Mouse (Mus musculus): ENCODE measurements at regions not wholly inside any gene's neighbourhood (a gene's known extent, or its start where the extent isn't known, plus 50 kb on each side); places are given as distances from the start of the nearest gene placed in this dataset.

GRCm38 (mm10) chr2:78059801-78060416, 113.7 kb upstream of the Cwc22 start:
- no peaks in the 10 kb centered on the region for H3K27me3 ChIP-seq (ENCODE audit: insufficient read depth, poor library complexity, severe bottlenecking)
- no peaks in the 10 kb centered on the region for H3K9me3 ChIP-seq
- no peak for DNase-seq (ENCODE audit: low spot score)
- H3K27ac ChIP-seq, result no peak overlapping the region
- 67% methylated on average over 10 of the region's 10 CpGs for WGBS
- no peaks in the 10 kb centered on the region for H3K36me3 ChIP-seq
- no peak overlapping the region for H3K4me3 ChIP-seq
- H3K4me1 ChIP-seq, result no peaks in the 10 kb centered on the region

GRCm38 (mm10) chr2:78058988-78059387, 112.8 kb upstream of the Cwc22 start:
- Histone ChIP-seq H3K9me3 (no peaks in the 10 kb centered on the region), H3K4me3 (no peak overlapping the region), H3K4me1 (no peaks in the 10 kb centered on the region), H3K27me3 (ENCODE audit: insufficient read depth, poor library complexity, severe bottlenecking) (no peaks in the 10 kb centered on the region), H3K36me3 (no peaks in the 10 kb centered on the region), H3K27ac (no peak overlapping the region)
- no peak for DNase-seq (ENCODE audit: low spot score)
- 71% methylated on average over 2 of the region's 2 CpGs for WGBS

- H3K36me3 ChIP-seq, result no peaks in the 10 kb centered on the region
- H3K4me1 ChIP-seq, result peaks cover 3% of the 10 kb centered on the region; the same call in 1 of the 2 replicates
- H3K27me3 ChIP-seq (ENCODE audit: insufficient read depth, poor library complexity, severe bottlenecking), result no peaks in the 10 kb centered on the region
- no peaks in the 10 kb centered on the region for H3K9me3 ChIP-seq
- no peak overlapping the region for H3K27ac ChIP-seq
- no peak for DNase-seq (ENCODE audit: low spot score)
- no peak overlapping the region for H3K4me3 ChIP-seq
- WGBS, result 62% methylated on average over 3 of the region's 3 CpGs
Observed at GRCm38 (mm10) chr2:78053910-78054309, 107.7 kb upstream of the Cwc22 start.

- Histone ChIP-seq H3K9me3 (no peaks in the 10 kb centered on the region), H3K27me3 (ENCODE audit: insufficient read depth, poor library complexity, severe bottlenecking) (no peaks in the 10 kb centered on the region), H3K36me3 (no peaks in the 10 kb centered on the region), H3K4me3 (no peak overlapping the region), H3K4me1 (peaks cover 6% of the 10 kb centered on the region; the same call in 1 of the 2 replicates), H3K27ac (no peak overlapping the region)
- DNase-seq (ENCODE audit: low spot score), result no peak
- 90% methylated on average over 7 of the region's 7 CpGs for WGBS
Observed at GRCm38 (mm10) chr2:78050542-78050941, 104.4 kb upstream of the Cwc22 start.

- Histone ChIP-seq H3K27me3 (ENCODE audit: insufficient read depth, poor library complexity, severe bottlenecking) (no peaks in the 10 kb centered on the region), H3K4me3 (peak overlapping the region; percentile 45), H3K9me3 (no peaks in the 10 kb centered on the region), H3K27ac (0 out of 2 replicates have a peak overlapping the region, but pooled peaks have one; percentile 10), H3K36me3 (no peaks in the 10 kb centered on the region), H3K4me1 (peaks cover 6% of the 10 kb centered on the region; the same call in 1 of the 2 replicates)
- DNase-seq (ENCODE audit: low spot score), result peak; percentile 87
- 20% methylated on average over 8 of the region's 8 CpGs for WGBS
Observed at GRCm38 (mm10) chr2:78049248-78049874, 103.2 kb upstream of the Cwc22 start.

GRCm38 (mm10) chr2:78048706-78049055, 102.5 kb upstream of the Cwc22 start:
- Histone ChIP-seq H3K4me1 (peaks cover 6% of the 10 kb centered on the region; the same call in 1 of the 2 replicates), H3K27ac (0 out of 2 replicates have a peak overlapping the region, but pooled peaks have one; percentile 10), H3K4me3 (peak overlapping the region; percentile 45; the same call in 1 of the 2 replicates), H3K27me3 (ENCODE audit: insufficient read depth, poor library complexity, severe bottlenecking) (no peaks in the 10 kb centered on the region), H3K9me3 (no peaks in the 10 kb centered on the region), H3K36me3 (no peaks in the 10 kb centered on the region)
- DNase-seq (ENCODE audit: low spot score), result no peak
- WGBS, result 58% methylated on average over 6 of the region's 6 CpGs

GRCm38 (mm10) chr2:78048030-78048705, 102.0 kb upstream of the Cwc22 start:
- Histone ChIP-seq H3K27ac (no peak overlapping the region), H3K4me1 (peaks cover 6% of the 10 kb centered on the region; the same call in 1 of the 2 replicates), H3K9me3 (no peaks in the 10 kb centered on the region), H3K36me3 (no peaks in the 10 kb centered on the region), H3K4me3 (no peak overlapping the region), H3K27me3 (ENCODE audit: insufficient read depth, poor library complexity, severe bottlenecking) (no peaks in the 10 kb centered on the region)
- WGBS, result 46% methylated on average over 11 of the region's 11 CpGs
- DNase-seq (ENCODE audit: low spot score), result no peak

- H3K36me3 ChIP-seq, result no peaks in the 10 kb centered on the region
- 75% methylated on average over 2 of the region's 2 CpGs for WGBS
- H3K4me1 ChIP-seq, result no peaks in the 10 kb centered on the region
- H3K4me3 ChIP-seq, result no peak overlapping the region
- H3K9me3 ChIP-seq, result no peaks in the 10 kb centered on the region
- no peaks in the 10 kb centered on the region for H3K27me3 ChIP-seq (ENCODE audit: insufficient read depth, poor library complexity, severe bottlenecking)
- H3K27ac ChIP-seq, result no peak overlapping the region
- DNase-seq (ENCODE audit: low spot score), result no peak
Observed at GRCm38 (mm10) chr2:78027319-78027718, 81.1 kb upstream of the Cwc22 start.

- Histone ChIP-seq H3K4me1 (no peaks in the 10 kb centered on the region), H3K36me3 (no peaks in the 10 kb centered on the region), H3K4me3 (no peak overlapping the region), H3K27me3 (ENCODE audit: insufficient read depth, poor library complexity, severe bottlenecking) (no peaks in the 10 kb centered on the region), H3K9me3 (no peaks in the 10 kb centered on the region), H3K27ac (no peak overlapping the region)
- no peak for DNase-seq (ENCODE audit: low spot score)
- 42% methylated on average over 6 of the region's 6 CpGs for WGBS
Observed at GRCm38 (mm10) chr2:78026808-78027207, 80.6 kb upstream of the Cwc22 start.

GRCm38 (mm10) chr2:78025651-78026435, 79.7 kb upstream of the Cwc22 start:
- WGBS, result 59% methylated on average over 16 of the region's 16 CpGs
- H3K27me3 ChIP-seq (ENCODE audit: insufficient read depth, poor library complexity, severe bottlenecking), result no peaks in the 10 kb centered on the region
- no peak overlapping the region for H3K4me3 ChIP-seq
- no peak for DNase-seq (ENCODE audit: low spot score)
- no peak overlapping the region for H3K27ac ChIP-seq
- no peaks in the 10 kb centered on the region for H3K36me3 ChIP-seq
- H3K4me1 ChIP-seq, result no peaks in the 10 kb centered on the region
- no peaks in the 10 kb centered on the region for H3K9me3 ChIP-seq

GRCm38 (mm10) chr2:78024981-78025565, 78.9 kb upstream of the Cwc22 start:
- Histone ChIP-seq H3K4me3 (no peak overlapping the region), H3K4me1 (no peaks in the 10 kb centered on the region), H3K27ac (no peak overlapping the region), H3K27me3 (ENCODE audit: insufficient read depth, poor library complexity, severe bottlenecking) (no peaks in the 10 kb centered on the region), H3K36me3 (no peaks in the 10 kb centered on the region), H3K9me3 (no peaks in the 10 kb centered on the region)
- DNase-seq (ENCODE audit: low spot score), result no peak
- WGBS, result 59% methylated on average over 1 of the region's 1 CpGs

GRCm38 (mm10) chr2:78023916-78024685, 77.9 kb upstream of the Cwc22 start:
- no peaks in the 10 kb centered on the region for H3K4me1 ChIP-seq
- no peaks in the 10 kb centered on the region for H3K9me3 ChIP-seq
- no peak overlapping the region for H3K4me3 ChIP-seq
- 69% methylated on average over 4 of the region's 4 CpGs for WGBS
- no peaks in the 10 kb centered on the region for H3K27me3 ChIP-seq (ENCODE audit: insufficient read depth, poor library complexity, severe bottlenecking)
- H3K36me3 ChIP-seq, result no peaks in the 10 kb centered on the region
- no peak for DNase-seq (ENCODE audit: low spot score)
- no peak overlapping the region for H3K27ac ChIP-seq
